Mouse (Mus musculus): ENCODE measurements around the gene Ide. TPM values are rescaled to one million over a fixed set of nuclear protein-coding genes. Genes with fewer than 3 reads are reported as not detected.

Ide gene
- polyA plus RNA-seq, 1 experiment from 2014 or later: 35.7 TPM

GRCm38 (mm10) chr19:37291676-37292075 lies 46.0 kb downstream of the Ide start:
- ATAC-seq (ENCODE audit: low FRiP score): no peak
- no peak overlapping the region for H3K27ac ChIP-seq
- H3K4me2 ChIP-seq: no peak overlapping the region
- no peaks in the 10 kb centered on the region for H3K4me1 ChIP-seq (replicated peaks)
- H3K4me3 ChIP-seq: no peak overlapping the region
- WGBS: 79% methylated on average over 4 of the region's 4 CpGs
- peaks cover 4% of the 10 kb centered on the region; the same call in 1 of the 2 replicates for H3K36me3 ChIP-seq
- no peak overlapping the region for H3K9ac ChIP-seq
- H3K9me3 ChIP-seq: no peaks in the 10 kb centered on the region
- H3K27me3 ChIP-seq: no peaks in the 10 kb centered on the region

- Histone ChIP-seq H3K4me1 (replicated peaks) (no peaks in the 10 kb centered on the region), H3K36me3 (peaks cover 2% of the 10 kb centered on the region; the same call in 1 of the 2 replicates), H3K4me2 (no peak overlapping the region), H3K4me3 (no peak overlapping the region), H3K27ac (no peak overlapping the region), H3K9ac (no peak overlapping the region), H3K9me3 (no peaks in the 10 kb centered on the region), H3K27me3 (no peaks in the 10 kb centered on the region)
- no peak for ATAC-seq (ENCODE audit: low FRiP score)
- 92% methylated on average over 8 of the region's 8 CpGs for WGBS
Observed at GRCm38 (mm10) chr19:37290906-37291305, 46.7 kb downstream of the Ide start.

- Histone ChIP-seq H3K9me3 (no peaks in the 10 kb centered on the region), H3K27me3 (no peaks in the 10 kb centered on the region), H3K4me3 (no peak overlapping the region), H3K4me2 (no peak overlapping the region), H3K9ac (no peak overlapping the region), H3K4me1 (replicated peaks) (no peaks in the 10 kb centered on the region), H3K27ac (no peak overlapping the region), H3K36me3 (peaks cover 39% of the 10 kb centered on the region)
- ATAC-seq (ENCODE audit: low FRiP score): no peak
- WGBS: 96% methylated on average over 9 of the region's 9 CpGs
Observed at GRCm38 (mm10) chr19:37284775-37285174, 52.9 kb downstream of the Ide start.

GRCm38 (mm10) chr19:37283166-37283565 lies 54.5 kb downstream of the Ide start:
- 94% methylated on average over 6 of the region's 6 CpGs for WGBS
- Histone ChIP-seq H3K4me3 (no peak overlapping the region), H3K36me3 (peaks cover 55% of the 10 kb centered on the region)

GRCm38 (mm10) chr19:37281710-37282109 lies 55.9 kb downstream of the Ide start:
- no peaks in the 10 kb centered on the region for H3K4me1 ChIP-seq (replicated peaks)
- peaks cover 70% of the 10 kb centered on the region for H3K36me3 ChIP-seq
- no peak for ATAC-seq (ENCODE audit: low FRiP score)
- no peak overlapping the region for H3K9ac ChIP-seq
- H3K27ac ChIP-seq: no peak overlapping the region
- no peak overlapping the region for H3K4me2 ChIP-seq
- H3K27me3 ChIP-seq: no peaks in the 10 kb centered on the region
- H3K4me3 ChIP-seq: no peak overlapping the region
- H3K9me3 ChIP-seq: no peaks in the 10 kb centered on the region
- WGBS: 97% methylated on average over 1 of the region's 1 CpGs

More at GRCm38 (mm10) chr19:37283166-37283565, 54.5 kb downstream of the Ide start:
- H3K27ac ChIP-seq: no peak overlapping the region
- no peaks in the 10 kb centered on the region for H3K4me1 ChIP-seq (replicated peaks)
- no peaks in the 10 kb centered on the region for H3K9me3 ChIP-seq
- H3K27me3 ChIP-seq: no peaks in the 10 kb centered on the region
- no peak overlapping the region for H3K9ac ChIP-seq
- no peak overlapping the region for H3K4me2 ChIP-seq
- ATAC-seq (ENCODE audit: low FRiP score): no peak

- Histone ChIP-seq H3K27ac (no peak overlapping the region), H3K4me1 (replicated peaks) (no peaks in the 10 kb centered on the region), H3K9me3 (no peaks in the 10 kb centered on the region), H3K9ac (no peak overlapping the region), H3K4me3 (no peak overlapping the region), H3K27me3 (no peaks in the 10 kb centered on the region), H3K4me2 (no peak overlapping the region), H3K36me3 (peaks cover 76% of the 10 kb centered on the region)
- ATAC-seq (ENCODE audit: low FRiP score): no peak
- 91% methylated on average over 1 of the region's 1 CpGs for WGBS
Observed at GRCm38 (mm10) chr19:37279194-37279593, 58.5 kb downstream of the Ide start.

GRCm38 (mm10) chr19:37275555-37275954 lies 62.1 kb downstream of the Ide start:
- Histone ChIP-seq H3K4me3 (no peak overlapping the region), H3K4me2 (no peak overlapping the region), H3K27ac (no peak overlapping the region), H3K4me1 (replicated peaks) (no peaks in the 10 kb centered on the region), H3K27me3 (no peaks in the 10 kb centered on the region), H3K9me3 (no peaks in the 10 kb centered on the region), H3K9ac (no peak overlapping the region), H3K36me3 (peaks cover 62% of the 10 kb centered on the region)
- ATAC-seq (ENCODE audit: low FRiP score): no peak
- 93% methylated on average over 9 of the region's 9 CpGs for WGBS

GRCm38 (mm10) chr19:37269106-37269505 lies 68.5 kb downstream of the Ide start:
- WGBS: 90% methylated on average over 16 of the region's 16 CpGs
- H3K27me3 ChIP-seq: no peaks in the 10 kb centered on the region
- peaks cover 21% of the 10 kb centered on the region for H3K36me3 ChIP-seq
- H3K9ac ChIP-seq: no peak overlapping the region
- peaks cover 7% of the 10 kb centered on the region; the same call in 1 of the 2 replicates for H3K4me1 ChIP-seq (replicated peaks)
- ATAC-seq (ENCODE audit: low FRiP score): no peak
- no peak overlapping the region for H3K4me2 ChIP-seq
- no peak overlapping the region for H3K4me3 ChIP-seq
- H3K9me3 ChIP-seq: no peaks in the 10 kb centered on the region
- no peak overlapping the region for H3K27ac ChIP-seq

GRCm38 (mm10) chr19:37265333-37266103 lies 72.1 kb downstream of the Ide start:
- peaks cover 14% of the 10 kb centered on the region for H3K36me3 ChIP-seq
- 37% methylated on average over 10 of the region's 10 CpGs for WGBS
- H3K27me3 ChIP-seq: no peaks in the 10 kb centered on the region
- no peak overlapping the region for H3K4me2 ChIP-seq
- H3K4me1 ChIP-seq (replicated peaks): peaks cover 14% of the 10 kb centered on the region; the same call in 1 of the 2 replicates
- ATAC-seq (ENCODE audit: low FRiP score): peak; percentile 71
- H3K4me3 ChIP-seq: no peak overlapping the region
- no peak overlapping the region for H3K27ac ChIP-seq
- no peaks in the 10 kb centered on the region for H3K9me3 ChIP-seq
- H3K9ac ChIP-seq: no peak overlapping the region

- H3K27ac ChIP-seq: peak overlapping the region; percentile 25
- peak overlapping the region; percentile 14; the same call in 1 of the 2 replicates for H3K4me2 ChIP-seq
- no peaks in the 10 kb centered on the region for H3K9me3 ChIP-seq
- H3K36me3 ChIP-seq: peaks cover 11% of the 10 kb centered on the region
- H3K27me3 ChIP-seq: no peaks in the 10 kb centered on the region
- no peak overlapping the region for H3K4me3 ChIP-seq
- H3K4me1 ChIP-seq (replicated peaks): peaks cover 14% of the 10 kb centered on the region; the same call in 1 of the 2 replicates
- H3K9ac ChIP-seq: no peak overlapping the region
- 46% methylated on average over 23 of the region's 23 CpGs for WGBS
- peak; percentile 56; the same call in 1 of the 2 replicates for ATAC-seq (ENCODE audit: low FRiP score)
Observed at GRCm38 (mm10) chr19:37263943-37264897, 73.4 kb downstream of the Ide start.

- Histone ChIP-seq H3K27me3 (no peaks in the 10 kb centered on the region), H3K9ac (no peak overlapping the region), H3K4me1 (replicated peaks) (peaks cover 14% of the 10 kb centered on the region; the same call in 1 of the 2 replicates), H3K36me3 (peaks cover 5% of the 10 kb centered on the region; the same call in 1 of the 2 replicates), H3K4me2 (no peak overlapping the region), H3K27ac (no peak overlapping the region; the same call in 1 of the 2 replicates), H3K9me3 (no peaks in the 10 kb centered on the region), H3K4me3 (no peak overlapping the region)
- ATAC-seq (ENCODE audit: low FRiP score): no peak
- 68% methylated on average over 8 of the region's 8 CpGs for WGBS
Observed at GRCm38 (mm10) chr19:37263566-37263942, 74.1 kb downstream of the Ide start.

- Histone ChIP-seq H3K9ac (no peak overlapping the region), H3K4me3 (no peak overlapping the region), H3K9me3 (no peaks in the 10 kb centered on the region), H3K27me3 (no peaks in the 10 kb centered on the region), H3K4me2 (no peak overlapping the region), H3K27ac (no peak overlapping the region), H3K4me1 (replicated peaks) (peaks cover 14% of the 10 kb centered on the region; the same call in 1 of the 2 replicates), H3K36me3 (no peaks in the 10 kb centered on the region)
- WGBS: 74% methylated on average over 4 of the region's 4 CpGs
- no peak for ATAC-seq (ENCODE audit: low FRiP score)
Observed at GRCm38 (mm10) chr19:37262389-37262788, 75.3 kb downstream of the Ide start.
